Mouse (Mus musculus): ENCODE data around the gene Trpv1.

Gene Trpv1

DNA sequence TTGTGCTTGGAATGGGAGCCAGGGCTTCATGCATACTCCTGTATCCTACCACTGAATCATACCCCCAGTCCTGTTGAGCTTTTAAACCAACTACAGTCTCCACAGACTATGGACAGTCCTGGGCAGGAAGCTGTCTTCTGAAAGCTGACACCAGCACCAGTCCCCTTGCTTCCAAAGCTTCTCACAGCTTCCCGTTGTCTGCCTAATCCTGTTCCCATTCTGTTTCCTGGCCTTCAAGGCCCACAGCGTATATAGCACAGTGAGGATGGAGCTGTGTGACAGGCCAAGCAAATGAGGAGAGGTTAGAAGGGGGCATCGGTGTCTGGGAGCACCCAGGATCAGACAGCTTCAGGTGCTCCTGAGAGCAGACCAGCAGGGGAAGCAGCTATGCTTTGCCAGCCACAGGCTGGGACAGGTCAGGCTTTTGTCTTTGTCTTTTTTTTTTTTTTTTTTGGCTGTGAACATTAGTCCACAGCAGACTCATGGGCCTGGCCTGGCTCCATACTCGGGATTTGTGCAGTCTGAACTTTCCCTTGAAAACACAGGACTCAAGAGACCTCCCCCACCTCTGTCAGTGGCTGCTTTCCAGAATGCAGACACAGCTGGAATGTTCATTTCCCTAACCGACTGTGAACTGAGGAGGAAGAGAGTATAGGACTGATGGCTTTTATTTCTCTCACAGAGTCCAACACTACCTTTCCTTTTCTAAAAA is 2.1 kb downstream of the Trpv1 start:
- DNase-seq (ENCODE audit: low spot score in 2 of 2): no peak

DNA sequence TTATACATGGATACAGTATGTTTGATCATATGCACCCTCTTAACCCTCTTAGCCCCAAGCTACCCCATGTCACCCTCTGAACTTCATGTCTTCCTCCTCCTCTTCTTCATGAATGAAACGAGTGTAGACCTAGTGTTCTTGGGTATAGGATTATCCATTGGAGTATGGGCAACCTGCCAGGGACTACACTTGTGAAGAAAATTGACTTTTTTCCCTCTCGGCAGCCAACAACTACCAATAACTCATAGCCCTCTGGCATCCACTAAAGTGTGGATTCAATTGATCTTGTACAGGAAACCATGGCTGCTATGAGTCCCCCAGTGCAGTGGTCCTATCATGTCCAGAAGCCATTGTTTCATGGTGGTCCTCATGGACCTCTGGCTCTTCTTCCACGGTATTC is 2.6 kb downstream of the Trpv1 start:
- DNase-seq (ENCODE audit: low spot score in 2 of 2): no peak

DNA sequence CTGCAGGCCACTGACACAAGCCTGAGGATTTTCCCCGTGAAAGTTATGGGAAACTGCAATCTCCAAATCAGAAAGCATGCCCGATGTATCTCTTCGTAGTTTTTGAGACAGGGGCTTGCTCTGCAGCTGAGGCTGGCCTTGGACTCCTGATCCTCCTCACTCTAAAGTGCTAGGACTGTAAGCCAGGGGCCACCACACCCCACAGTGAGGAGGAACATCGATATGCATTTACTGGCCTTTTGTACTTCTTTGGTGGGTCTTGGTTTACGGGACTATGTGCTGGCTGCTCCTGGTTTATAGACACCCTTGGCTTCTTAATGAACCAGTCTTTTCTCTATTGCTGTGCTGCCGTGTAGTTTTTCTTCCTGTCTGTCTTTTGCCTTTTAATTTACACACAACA is 8.1 kb downstream of the Trpv1 start:
- no peak for DNase-seq (ENCODE audit: low spot score in 2 of 2)

DNA sequence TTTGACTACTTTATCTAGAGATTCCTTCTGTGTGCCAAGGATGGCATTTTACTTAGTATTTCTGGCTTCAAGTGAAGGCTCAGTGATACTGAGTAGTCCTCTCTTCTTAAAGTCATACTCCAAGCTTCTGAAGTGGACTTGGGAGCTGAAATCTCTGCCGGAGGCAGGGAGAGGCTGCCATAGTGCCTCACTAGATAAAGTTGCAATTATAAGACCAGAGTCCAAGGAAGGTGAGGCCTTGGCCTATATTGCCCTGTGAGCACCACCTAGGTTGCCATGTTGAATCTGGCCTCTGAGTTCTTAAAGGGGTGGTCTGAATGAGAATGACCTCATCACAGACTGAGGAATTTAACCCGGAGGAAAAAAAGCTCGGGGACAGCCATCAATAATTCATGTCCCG is 8.7 kb downstream of the Trpv1 start:
- no peak for DNase-seq (ENCODE audit: low spot score in 2 of 2)

DNA sequence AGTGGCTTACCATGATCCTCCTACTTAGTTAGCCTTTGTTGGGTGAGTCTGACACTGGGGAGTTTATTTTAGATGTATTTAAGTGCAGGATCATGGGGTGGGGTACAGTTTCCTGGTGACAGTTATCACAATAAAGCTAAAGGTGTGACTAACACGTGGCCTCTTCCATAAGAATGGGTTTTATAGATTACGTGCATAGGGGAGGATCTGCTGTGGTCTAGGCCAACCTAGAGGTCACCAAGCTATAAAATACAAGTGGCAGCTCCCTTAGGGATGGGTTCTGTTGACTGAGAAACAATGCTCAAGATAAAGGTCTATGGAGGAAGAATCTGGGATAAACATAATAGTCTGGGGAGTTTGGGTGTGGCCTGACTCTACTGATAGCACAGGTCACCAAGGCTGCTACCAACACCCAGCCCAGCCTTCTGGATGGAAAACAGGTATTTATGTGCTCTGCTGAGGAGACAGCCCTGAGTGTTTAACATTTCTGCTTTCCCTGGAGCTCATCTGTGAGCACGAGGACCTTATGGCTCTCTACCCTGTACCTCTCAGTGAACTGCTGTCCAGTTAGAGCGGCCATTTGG is 23.4 kb downstream of the Trpv1 start:
- no peak for DNase-seq (ENCODE audit: low spot score in 2 of 2)

DNA sequence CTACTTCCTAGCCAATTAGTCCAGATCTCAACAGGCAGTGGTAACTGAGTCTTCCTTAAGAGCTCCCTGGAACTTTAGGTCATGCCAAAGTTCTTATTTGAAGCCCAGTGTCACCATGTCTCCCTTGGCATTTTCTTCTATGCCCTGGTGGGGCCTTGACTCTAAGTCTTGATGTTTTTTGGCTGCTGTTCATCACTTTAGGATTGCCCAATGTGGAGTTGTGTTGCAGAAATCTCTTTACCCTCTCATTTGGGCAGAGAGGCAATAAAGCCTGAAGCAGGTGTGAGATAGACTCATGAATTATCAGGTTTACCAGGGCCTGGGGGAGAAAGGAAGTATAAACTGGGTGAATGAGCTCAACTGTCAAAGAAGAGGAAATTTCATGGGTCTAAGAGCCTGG is 24.6 kb downstream of the Trpv1 start:
- DNase-seq (ENCODE audit: low spot score in 2 of 2): no peak

DNA sequence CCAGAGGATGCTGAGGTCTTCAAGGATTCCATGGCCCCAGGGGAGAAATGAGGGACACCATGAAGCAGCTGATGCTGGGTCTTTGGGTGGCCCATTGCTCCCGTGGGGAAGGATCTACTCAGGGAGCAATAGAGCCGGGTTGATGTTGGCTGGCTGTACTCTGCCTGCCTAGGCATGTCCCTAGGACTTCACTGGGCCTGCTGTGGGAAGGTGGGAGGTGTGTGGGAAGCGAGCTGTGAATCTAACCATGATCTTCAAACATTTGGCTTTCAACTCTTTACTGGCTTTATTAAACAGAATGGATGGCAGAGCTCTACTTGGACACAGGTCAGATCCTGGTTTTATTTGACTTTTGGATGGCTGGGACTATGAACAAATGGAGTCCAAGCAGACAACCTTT is 26.4 kb downstream of the Trpv1 start:
- no peak for DNase-seq (ENCODE audit: low spot score in 2 of 2)

DNA sequence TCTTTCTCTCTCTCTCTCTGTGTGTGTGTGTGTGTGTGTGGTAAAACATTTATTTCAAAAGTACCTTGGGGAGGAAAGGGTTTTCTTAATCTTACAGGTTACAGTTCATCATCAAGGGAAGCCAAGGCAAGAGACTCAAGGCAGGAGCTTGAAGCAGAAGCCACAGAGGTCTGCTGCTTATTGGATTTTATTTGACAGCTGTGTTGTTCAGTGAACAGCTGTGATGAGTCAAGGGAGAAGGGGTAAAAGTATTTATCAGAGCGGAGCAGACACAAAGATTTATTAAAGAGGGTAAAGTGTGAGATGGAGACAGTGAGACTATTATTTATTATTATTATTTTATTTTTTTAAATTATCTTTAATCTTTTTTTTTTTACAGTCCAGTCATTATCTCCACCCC is 27.3 kb downstream of the Trpv1 start:
- no peak for DNase-seq (ENCODE audit: low spot score in 2 of 2)

DNA sequence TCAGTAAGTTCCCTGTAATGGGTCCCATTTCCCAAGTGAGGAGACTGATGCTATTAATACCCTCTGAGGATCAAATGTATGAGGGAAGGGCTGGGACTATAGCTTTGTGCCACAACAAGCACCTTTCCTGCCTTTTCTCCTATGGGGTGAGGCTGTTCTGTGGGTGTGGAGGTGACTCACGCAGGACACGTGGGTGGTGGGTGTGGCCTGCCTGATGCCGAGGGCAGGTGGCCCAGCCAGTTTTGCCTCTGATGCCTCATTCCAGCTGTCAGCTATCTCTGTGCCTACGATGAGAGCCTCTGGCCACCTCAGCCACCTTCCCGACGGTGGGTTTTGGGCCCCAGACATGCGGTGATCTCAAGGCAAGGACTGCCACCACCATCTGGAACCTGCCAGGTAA is 33.2 kb downstream of the Trpv1 start, which contains the start of gene Trpv3:
Trpv3 (plus strand) TSS at position 122 of the 400 bp plus-strand sequence.
- DNase-seq (ENCODE audit: low spot score in 2 of 2): no peak

DNA sequence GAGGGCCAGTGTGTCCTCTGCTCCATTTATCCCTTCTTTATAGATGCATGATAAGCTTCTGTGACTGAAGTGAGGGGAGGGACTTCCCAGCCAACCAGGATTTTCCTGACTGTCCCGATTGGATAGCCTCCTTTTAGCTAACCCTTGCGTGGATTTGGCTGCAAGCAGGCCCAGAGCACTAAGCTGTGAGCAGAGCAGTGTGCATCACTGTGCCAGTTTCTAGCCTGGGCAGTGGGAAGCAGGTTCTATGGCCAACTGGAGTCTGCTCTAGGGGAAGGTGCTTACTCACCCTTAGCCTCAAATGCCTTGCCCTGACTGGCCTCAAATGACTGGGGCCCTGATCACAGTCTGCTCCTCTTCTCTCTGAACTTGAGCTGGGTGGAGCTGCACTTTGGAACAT is 40.7 kb downstream of the Trpv1 start:
- DNase-seq (ENCODE audit: low spot score in 2 of 2): no peak

DNA sequence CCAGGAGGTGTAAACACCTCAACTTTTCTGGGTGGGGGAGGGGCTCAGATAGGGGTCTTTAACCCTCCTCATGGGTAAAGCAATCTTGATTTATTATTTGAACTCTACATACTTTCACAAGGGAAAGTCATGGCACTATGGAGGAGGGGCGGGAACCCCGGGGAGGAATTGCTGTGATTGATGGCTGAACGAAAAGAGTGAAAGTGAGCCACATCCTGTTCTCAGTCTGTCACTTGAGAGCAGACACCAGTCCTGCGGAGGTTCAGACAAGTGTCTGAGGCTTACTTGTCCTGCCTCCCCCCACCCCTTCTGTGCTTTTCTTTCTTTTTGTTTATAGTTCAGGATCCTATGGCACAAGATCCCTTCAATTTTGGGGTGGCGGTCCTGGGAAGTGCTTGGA is 46.6 kb downstream of the Trpv1 start:
- DNase-seq (ENCODE audit: low spot score in 2 of 2): no peak

DNA sequence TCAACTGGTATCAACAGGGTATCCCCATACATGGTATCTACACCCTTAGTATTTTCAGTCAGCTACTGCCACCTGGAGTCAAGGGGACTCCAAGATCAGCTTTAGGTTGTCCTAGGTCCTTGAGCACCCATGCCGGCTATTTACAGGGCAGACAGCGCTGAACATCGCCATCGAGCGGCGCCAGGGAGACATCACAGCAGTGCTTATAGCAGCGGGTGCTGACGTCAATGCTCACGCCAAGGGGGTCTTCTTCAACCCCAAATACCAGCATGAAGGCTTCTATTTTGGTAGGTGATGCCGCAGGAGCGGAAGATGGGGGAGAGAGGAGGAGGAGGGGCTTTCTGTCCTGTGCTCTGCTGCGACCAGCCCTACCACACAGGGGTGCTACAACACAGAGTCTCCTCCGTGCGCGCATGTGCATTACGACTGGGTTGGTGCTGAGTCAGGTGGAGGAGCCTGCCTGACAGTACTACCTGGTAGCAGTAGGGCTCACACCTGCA is 47.5 kb downstream of the Trpv1 start:
- DNase-seq (ENCODE audit: low spot score in 2 of 2): peak; percentile 69 to 81

DNA sequence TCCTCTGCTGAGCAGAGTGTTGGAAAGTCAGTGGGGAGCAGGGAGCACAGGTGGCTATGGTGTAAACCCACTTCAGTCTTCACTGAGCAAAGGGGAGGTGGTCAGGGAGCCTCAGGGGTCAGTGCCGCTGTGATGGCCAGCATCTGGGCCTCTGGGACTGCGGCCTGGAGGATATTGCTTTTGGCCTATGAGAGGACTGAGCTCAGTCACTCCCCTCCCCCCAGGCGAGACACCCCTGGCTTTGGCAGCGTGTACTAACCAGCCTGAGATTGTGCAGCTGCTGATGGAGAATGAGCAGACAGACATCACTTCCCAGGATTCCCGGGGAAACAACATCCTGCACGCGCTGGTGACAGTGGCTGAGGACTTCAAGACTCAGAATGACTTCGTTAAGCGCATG is 49.3 kb downstream of the Trpv1 start:
- no peak for DNase-seq (ENCODE audit: low spot score in 2 of 2)

DNA sequence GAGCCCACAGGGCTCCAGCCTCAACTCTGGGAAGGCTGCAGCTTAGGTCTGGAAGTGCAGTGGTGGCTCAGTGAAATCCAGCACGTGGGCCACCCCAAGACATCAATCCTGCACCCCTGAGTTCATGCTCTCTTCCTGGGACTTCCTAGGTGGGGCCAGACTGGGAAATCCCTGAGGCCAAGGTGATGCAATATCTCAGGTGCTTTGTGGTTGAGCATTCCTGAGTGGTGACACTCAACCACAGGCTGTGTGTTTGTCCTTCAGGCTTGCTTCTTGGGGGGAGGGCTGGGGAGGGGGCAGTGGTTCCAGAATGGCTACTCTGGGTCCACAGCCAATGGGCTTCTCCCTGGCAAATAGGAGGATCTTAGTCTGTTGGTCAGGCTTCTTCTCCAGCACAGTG is 49.8 kb downstream of the Trpv1 start:
- no peak for DNase-seq (ENCODE audit: low spot score in 2 of 2)

DNA sequence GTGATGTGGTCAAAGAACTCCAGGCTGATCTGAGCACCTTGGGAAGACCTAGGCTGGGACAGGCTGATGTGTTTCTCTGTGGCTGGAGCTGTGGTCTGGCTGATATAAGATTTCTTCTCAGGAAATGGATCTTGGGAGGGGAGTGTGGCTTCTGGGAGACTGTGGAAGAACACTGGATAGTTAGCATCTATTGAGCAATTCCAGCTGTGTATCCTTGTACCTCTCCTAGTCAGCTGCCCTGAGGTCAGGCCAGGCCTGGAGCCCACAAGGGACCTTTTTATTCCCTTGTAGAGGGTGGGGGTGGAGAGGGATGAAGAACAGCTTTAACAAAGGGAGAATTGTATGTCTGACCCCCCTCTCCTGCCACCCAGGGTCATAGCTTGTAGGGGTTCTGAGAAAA is 50.3 kb downstream of the Trpv1 start:
- no peak for DNase-seq (ENCODE audit: low spot score in 2 of 2)

DNA sequence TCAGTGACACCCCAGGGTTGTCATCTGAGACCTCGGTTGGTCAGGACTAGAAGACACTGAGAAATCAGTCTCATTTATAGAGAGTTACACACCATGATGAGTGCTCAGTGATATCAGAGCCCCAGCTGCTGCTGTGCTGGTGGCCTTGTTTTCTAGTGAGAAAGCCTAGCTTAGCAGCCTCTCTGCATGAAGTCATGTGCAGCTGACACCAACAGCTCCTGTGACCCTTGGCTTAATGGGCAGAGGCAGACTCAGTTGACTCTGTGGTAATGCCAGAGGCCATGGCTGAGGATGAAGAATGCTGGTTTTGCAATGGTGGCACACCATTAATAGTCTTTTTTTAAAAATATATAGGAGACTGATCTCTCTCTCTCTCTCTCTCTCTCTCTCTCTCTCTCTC is 55.5 kb downstream of the Trpv1 start:
- no peak for DNase-seq (ENCODE audit: low spot score in 2 of 2)

DNA sequence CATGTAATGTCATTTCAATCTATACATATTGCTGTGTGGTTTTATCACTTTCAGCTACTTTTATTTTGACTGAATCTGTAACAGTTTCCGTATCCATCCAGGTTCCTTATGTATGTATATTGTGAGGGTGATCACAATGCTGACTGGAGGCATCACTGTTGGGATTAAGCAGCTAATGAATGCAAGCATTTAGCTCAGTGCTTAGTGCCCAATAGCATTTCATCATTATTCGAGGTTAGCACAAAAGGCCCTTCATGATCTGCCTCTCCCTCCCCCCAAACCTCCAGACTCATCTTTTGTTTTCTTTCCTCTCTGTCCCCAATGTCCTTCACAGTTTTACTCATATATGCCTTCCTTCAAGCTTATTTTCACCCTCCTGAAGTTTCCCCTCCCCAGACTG is 69.0 kb downstream of the Trpv1 start:
- no peak for DNase-seq (ENCODE audit: low spot score in 2 of 2)
